Mouse (Mus musculus): Measurements from ENCODE around the gene Car7.

- TF ChIP-seq CTCF (IDR thresholded peaks at IDR 0.05; ENCODE audit: extremely low read depth, insufficient read length, insufficient replicate concordance, low read depth, low read length) (peak; percentile 100; the same call in 1 of the 2 replicates), POLR2A (IDR thresholded peaks at IDR 0.05; ENCODE audit: low read depth, low read length) (no peak)
These were observed 30.4 kb downstream of the Car7 start for GRCm38 (mm10) chr8:104564633-104565456.

Data from small intestine, adult 2 months (tissue).